Mouse (Mus musculus): Measurements from ENCODE around the gene Tpgs1.
A peak's percentile ranks its signal among the peaks of the same experiment; 100 is the strongest.

Gene Tpgs1

GRCm38 (mm10) chr10:79712499-79713126, 43.4 kb downstream of the Tpgs1 start:
- DNase-seq (ENCODE audit: low spot score in 2 of 2) = peak in 1 of 2 experiments; percentile 80

- no peak for DNase-seq (ENCODE audit: low spot score in 2 of 2)
These were observed 44.0 kb downstream of the Tpgs1 start for GRCm38 (mm10) chr10:79713163-79713562.

- no peak for DNase-seq (ENCODE audit: low spot score in 2 of 2)
These were observed 45.8 kb downstream of the Tpgs1 start for GRCm38 (mm10) chr10:79714996-79715395.

GRCm38 (mm10) chr10:79716254-79716987, 47.3 kb downstream of the Tpgs1 start, which contains the start of gene Hcn2:
TSS of gene Hcn2 (plus strand) at chr10:79716634.
- no peak for DNase-seq (ENCODE audit: low spot score in 2 of 2)

GRCm38 (mm10) chr10:79716988-79717355, 47.8 kb downstream of the Tpgs1 start:
- no peak for DNase-seq (ENCODE audit: low spot score in 2 of 2)

- DNase-seq (ENCODE audit: low spot score in 2 of 2) = no peak
These were observed 48.6 kb downstream of the Tpgs1 start for GRCm38 (mm10) chr10:79717640-79718357.

- DNase-seq (ENCODE audit: low spot score in 2 of 2) = no peak
These were observed 51.9 kb downstream of the Tpgs1 start for GRCm38 (mm10) chr10:79721089-79721488.

- DNase-seq (ENCODE audit: low spot score in 2 of 2) = no peak
These were observed 53.9 kb downstream of the Tpgs1 start for GRCm38 (mm10) chr10:79723047-79723446.

- no peak for DNase-seq (ENCODE audit: low spot score in 2 of 2)
These were observed 54.5 kb downstream of the Tpgs1 start for GRCm38 (mm10) chr10:79723692-79724091.
